Mouse (Mus musculus) cortical plate, adult 2 months (tissue): ENCODE results near the gene Cdk5r1.

Experiments
- CTCF ChIP-seq: fragments of 200-500 bp; IDR thresholded peaks from 2 replicates; pipeline ENCODE4 v1.5.1; 2011; ENCODE audit warnings: mild to moderate bottlenecking, control low read depth, low read length; ENCODE audit not compliant: insufficient read depth; ENCODE audit errors: extremely low read depth
- POLR2A ChIP-seq: fragments of 200-500 bp; IDR thresholded peaks from 2 replicates; pipeline ENCODE4 v1.6.1; 2011; ENCODE audit warnings: mild to moderate bottlenecking, low read length, control low read depth; ENCODE audit not compliant: insufficient read depth; ENCODE audit errors: extremely low read depth

DNA sequence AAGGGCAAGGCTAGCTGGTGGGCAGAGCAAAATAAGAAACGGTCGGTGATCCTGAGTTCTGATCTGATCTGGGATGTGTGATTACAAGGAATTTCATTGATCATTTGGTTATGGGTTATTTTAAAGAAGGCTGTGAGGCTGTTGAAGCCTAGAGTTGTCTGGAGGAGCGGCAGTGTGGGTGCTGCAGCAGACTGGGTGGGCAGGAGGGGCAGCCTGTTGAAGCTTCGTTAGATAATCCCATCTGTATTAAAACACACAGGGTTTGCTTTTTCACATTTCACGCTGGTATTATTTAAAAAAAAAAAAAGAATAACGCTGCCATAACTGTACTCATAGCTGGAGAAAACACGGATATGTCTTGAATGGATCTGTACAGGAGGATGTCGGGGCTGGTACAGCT, 39.1 kb downstream of the Cdk5r1 start:
- TF ChIP-seq POLR2A (no peak), CTCF (no peak)
